Mouse (Mus musculus) adipocyte (in vitro differentiated cells): ENCODE measurements around the gene Slc6a11.

ENCODE experiments used
- DNase-seq: peaks from one replicate; pipeline ENCODE4 v3.0.0-alpha.2; 2016; ENCODE audit warnings: low spot score

Gene Slc6a11

DNA sequence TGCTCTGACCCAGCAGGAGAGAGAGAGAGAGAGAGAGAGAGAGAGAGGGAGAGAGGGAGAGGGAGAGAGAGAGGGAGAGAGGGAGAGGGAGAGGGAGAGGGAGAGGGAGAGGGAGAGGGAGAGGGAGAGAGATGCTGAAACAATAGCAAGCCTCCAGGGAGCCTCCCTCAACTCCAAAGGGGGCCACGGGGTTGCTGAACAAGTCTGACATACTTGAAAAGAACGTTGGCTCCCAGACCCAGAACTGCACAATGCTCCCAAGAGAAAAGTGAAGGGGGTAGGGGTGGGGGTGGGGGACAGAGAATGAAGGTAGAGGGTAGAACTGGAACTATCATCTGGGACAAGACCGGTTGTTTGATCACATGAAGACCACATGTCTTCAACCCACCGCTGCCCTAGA is 136.9 kb downstream of the Slc6a11 start:
- DNase-seq, result no peak

DNA sequence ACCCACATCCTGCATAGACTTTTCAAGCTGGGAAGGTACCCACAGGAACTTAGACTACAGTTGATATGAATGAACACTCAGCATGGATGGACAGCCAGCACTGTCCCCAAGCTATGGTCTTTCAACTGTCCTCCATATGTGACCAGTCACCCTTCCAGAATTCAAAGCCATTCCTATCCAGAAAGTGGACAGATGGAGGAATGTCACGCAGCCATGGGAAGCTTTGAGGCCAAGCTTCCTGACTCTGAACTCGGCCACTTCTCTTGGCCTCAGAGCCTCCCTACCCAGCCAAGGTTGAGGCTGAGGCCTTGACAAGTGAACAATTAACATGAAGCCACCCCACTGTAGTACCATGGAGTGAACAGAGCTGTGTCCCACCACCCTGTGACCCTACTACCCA is 138.5 kb downstream of the Slc6a11 start:
- no peak for DNase-seq

DNA sequence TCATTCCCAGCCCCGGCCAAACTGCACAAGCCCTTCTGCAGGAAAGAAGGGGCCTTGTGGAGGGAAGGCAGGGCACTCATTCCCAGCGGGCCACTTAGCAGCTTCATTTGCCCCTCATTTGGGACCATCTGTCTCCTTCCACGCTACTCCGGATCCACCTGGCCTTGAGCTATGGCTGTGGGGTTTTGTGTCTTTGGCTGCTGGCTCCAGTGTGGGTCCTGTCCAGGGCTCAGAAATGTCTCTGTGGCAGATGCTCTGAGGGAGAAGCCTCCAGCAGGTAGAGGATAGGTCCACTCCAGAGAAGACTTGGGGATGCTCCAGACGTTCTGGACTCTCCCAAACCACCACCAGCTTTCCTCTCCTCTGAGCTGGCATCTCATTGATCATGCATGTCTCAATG is 139.8 kb downstream of the Slc6a11 start:
- DNase-seq, result no peak

DNA sequence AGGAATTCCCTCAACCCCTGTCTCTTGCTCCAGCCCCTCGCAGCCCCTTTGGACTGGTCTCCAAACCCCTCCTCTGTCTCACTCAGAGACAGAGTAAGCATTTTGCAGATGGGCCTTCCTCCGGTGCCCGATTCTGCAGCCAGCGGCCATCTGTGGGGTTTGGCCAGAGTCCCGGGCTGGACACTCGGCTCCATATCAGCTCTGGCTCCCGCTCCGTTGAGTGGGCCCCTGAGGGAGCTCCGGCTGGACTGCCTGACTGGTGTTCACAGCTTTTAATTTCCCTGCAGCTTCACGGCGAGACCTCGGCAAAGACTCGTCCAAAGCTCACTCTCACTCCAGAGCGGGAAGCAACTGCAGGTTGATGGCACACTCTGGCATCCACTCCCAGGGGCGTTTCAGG is 141.2 kb downstream of the Slc6a11 start:
- no peak for DNase-seq

DNA sequence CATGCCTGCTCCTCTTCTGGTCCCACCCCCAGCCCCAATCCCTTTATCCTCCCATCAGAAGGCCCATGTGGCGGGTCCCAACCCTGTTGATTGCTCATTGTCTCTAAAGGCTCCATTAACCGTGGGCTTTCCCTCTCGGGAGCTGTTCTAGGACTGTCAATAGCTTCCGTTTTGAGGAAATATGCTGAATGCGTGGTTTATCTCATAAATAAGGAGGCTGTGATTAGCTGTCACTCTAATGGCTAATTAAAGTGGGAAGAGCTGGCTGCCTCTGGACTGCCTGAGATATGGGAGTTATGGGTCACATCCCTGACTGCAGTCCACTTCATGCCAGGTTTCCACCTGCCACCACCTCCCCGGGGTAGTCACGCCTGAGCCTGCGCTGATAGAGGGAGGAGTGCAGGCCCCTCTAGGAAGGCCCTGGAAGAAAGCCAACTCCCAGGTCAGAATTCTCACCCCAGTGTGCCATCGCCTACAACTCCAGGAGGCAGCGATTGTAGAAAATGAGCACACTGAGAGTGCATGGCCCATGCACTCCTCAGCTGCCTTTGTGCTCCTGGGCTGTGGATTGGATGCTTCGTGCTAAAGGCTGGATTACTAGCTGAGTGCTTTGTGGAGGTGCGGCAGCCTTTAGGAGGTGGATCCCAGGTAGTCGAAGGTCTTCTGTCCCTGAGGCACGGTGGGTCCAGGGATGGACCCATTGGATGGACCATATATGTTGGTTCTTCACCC is 143.1 kb downstream of the Slc6a11 start:
- DNase-seq, result no peak

GRCm38 (mm10) chr6:114275800-114276199 is 144.8 kb downstream of the Slc6a11 start:
- DNase-seq, result no peak

DNA sequence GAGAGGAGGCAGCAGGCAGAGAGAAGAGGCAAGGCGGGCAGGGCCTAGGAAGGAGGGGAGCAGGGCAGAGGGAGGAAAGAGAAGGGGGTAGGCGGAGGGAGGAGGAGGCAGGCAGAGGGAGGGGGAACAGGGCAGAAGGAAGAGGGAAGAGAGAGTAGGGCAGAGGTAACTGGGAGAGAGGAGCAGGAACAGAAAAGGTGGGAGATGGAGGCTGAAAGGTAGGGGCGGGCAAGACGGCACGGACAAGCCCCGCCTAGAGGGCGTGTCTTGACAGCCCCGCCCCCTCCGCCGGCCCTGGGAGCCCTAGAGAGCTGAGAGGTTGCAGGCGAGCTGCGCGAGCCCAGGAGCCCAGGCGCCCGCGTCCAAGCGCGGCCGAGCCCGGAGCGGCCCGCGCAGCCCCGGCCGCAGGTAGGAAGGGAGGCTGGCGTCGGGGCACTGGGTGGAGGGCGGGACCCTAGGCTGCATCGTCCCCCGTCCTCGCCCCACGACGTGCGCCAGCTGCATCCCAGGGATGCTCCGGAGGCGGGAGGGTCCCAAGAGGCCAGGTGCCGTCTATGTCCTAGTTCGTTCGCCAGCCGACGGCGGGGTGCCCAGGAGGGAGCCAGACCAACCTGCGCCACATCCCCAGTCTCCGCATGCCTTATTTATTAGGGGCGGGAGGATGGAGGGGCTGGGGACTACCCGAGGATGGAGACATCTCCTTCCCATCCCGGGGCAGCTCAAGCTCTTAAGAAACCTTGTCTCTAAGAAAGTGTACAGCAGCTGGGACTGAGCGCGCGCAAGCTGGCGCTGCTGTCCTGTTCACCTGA is 151.6 kb downstream of the Slc6a11 start, which contains the start of gene Slc6a1:
TSS of gene Slc6a1 (plus strand) at position 167 of the 809 bp plus-strand sequence.
- no peak for DNase-seq

- no peak for DNase-seq
Observed at GRCm38 (mm10) chr6:114283278-114283770, 152.3 kb downstream of the Slc6a11 start.

GRCm38 (mm10) chr6:114283927-114284703 is 153.1 kb downstream of the Slc6a11 start:
- no peak for DNase-seq

DNA sequence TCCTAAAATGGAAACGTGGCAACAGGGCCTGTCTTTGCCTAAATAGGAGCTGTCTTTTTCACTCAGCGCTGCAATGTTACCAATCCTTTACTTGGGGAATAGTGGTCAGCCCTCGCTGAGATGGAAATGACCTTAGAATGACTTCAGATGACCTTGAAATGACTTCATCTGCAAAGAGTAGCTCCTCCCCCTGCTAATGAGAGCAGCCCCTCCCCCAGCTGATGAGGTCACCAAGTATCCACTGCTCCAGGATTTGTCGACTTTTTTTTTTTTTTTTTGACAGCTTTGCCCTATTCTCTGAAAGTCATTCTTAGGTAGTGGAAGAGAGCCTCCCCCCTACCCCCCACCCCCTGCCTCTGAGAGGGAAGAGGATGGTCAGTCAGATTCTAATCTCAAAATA is 154.4 kb downstream of the Slc6a11 start:
- no peak for DNase-seq

GRCm38 (mm10) chr6:114289106-114289505 is 158.1 kb downstream of the Slc6a11 start:
- DNase-seq, result no peak

GRCm38 (mm10) chr6:114290184-114290583 is 159.1 kb downstream of the Slc6a11 start:
- no peak for DNase-seq

DNA sequence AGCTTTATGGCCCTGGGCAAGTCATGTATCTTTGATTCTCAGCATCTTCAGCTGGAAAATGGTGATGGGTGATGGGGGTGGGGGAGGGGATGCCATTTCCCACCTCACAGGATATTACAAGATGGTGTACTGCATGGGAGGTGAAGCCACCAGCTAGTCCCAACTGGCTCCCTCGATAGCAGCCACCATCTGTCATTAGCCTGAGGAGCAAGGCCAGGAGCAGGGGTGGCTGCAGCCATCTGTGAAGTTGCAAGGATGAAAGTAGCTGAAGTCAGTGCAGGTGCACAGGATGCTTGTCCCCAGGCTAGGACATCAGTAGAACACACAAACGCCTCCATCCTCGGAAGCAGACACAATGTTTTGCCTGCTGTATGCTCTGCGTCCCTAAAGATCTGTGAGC is 159.9 kb downstream of the Slc6a11 start:
- no peak for DNase-seq

GRCm38 (mm10) chr6:114291396-114291795 is 160.4 kb downstream of the Slc6a11 start:
- no peak for DNase-seq

DNA sequence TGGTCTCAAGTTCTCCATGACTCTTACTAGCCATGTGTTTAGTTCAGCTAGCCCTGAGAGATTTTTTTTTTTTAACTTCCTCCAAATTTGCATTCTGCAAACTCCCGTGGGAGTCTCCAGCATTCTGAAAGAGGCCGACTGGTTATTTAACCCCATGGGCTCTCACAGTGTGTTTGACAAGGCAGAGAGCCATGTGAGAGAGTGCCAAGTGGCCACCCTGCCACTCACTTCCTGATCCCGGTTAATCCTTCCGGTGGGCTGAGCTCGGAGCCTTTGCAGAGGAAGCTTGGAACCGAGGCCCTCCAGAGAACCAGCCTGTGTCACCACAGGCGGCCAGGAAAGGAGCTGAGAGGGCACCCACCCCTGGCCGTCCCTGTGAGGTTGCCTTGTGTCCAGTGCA is 162.5 kb downstream of the Slc6a11 start:
- no peak for DNase-seq

GRCm38 (mm10) chr6:114295086-114295485 is 164.0 kb downstream of the Slc6a11 start:
- DNase-seq, result no peak

DNA sequence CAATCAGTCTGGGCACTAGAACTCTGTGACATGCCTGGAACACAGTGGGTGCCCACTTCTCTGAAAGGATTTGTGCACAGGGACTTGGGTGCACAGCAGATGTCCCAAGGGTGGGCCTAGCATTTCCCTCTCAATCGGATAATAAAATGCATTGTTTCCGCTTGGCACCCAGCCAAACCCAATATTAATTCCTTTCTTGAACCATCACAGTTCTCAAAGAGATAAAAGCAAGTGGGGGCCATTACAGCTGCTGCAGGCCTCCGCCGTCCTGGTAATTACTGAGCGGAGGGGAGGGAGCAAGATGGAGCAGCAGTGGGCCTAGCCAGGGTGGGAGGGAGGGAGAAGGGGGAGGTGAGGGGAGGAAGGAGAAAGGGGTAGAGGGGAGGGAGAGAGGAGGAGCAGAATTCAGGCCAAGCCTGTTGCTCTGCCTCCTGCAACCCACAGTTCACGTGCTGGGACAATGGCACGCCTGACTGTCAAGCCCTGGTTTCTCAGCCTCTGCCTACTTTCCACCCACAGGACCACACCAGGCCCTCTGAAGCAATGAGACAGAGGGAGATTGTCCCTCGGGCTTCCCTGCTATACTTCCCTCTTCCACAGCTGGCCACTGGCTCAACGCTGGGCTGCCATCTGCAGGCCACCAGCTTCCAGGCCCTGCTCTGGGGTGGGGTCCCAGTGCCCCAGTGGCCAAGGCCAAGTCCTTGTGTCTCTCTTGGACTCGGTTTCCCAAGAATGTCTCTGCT is 166.4 kb downstream of the Slc6a11 start:
- DNase-seq, result no peak
